Mouse (Mus musculus) retina, adult 2 months (tissue): ENCODE results near the gene Pp2d1.

ENCODE experiments used
- DNase-seq: peaks from one replicate; pipeline ENCODE4 v3.0.0-alpha.2; 2012; ENCODE audit warnings: low read depth, low spot score

Gene Pp2d1

GRCm38 (mm10) chr17:53566161-53566918 is 27.1 kb upstream of the Pp2d1 start, which contains the start of gene Kat2b:
Gene Kat2b, plus strand, starts transcription at chr17:53566861.
- DNase-seq = no peak

GRCm38 (mm10) chr17:53564837-53565236 is 25.6 kb upstream of the Pp2d1 start:
- DNase-seq = no peak

GRCm38 (mm10) chr17:53561458-53562029 is 22.3 kb upstream of the Pp2d1 start:
- DNase-seq = no peak

- DNase-seq = no peak
Measured at GRCm38 (mm10) chr17:53559646-53560045, 20.4 kb upstream of the Pp2d1 start.

- DNase-seq = no peak
Measured at GRCm38 (mm10) chr17:53557443-53557842, 18.2 kb upstream of the Pp2d1 start.

GRCm38 (mm10) chr17:53554813-53555212 is 15.6 kb upstream of the Pp2d1 start:
- DNase-seq = no peak

- DNase-seq = no peak
Measured at GRCm38 (mm10) chr17:53554088-53554487, 14.8 kb upstream of the Pp2d1 start.

- no peak for DNase-seq
Measured at GRCm38 (mm10) chr17:53551306-53552299, 12.4 kb upstream of the Pp2d1 start.

- no peak for DNase-seq
Measured at GRCm38 (mm10) chr17:53543591-53544324, 4.5 kb upstream of the Pp2d1 start.

GRCm38 (mm10) chr17:53542536-53542935 is 3.3 kb upstream of the Pp2d1 start:
- DNase-seq = no peak

- no peak for DNase-seq
Measured at GRCm38 (mm10) chr17:53532425-53532824, 6.8 kb downstream of the Pp2d1 start.

- DNase-seq = no peak
Measured at GRCm38 (mm10) chr17:53531160-53531559, 8.1 kb downstream of the Pp2d1 start.

GRCm38 (mm10) chr17:53528034-53528433 is 11.2 kb downstream of the Pp2d1 start:
- DNase-seq = no peak

GRCm38 (mm10) chr17:53520509-53520908 is 18.7 kb downstream of the Pp2d1 start:
- DNase-seq = no peak

- DNase-seq = no peak
Measured at GRCm38 (mm10) chr17:53519364-53519763, 19.9 kb downstream of the Pp2d1 start.

- peak; percentile 9 for DNase-seq
Measured at GRCm38 (mm10) chr17:53512311-53512951, 26.8 kb downstream of the Pp2d1 start.

- DNase-seq = no peak
Measured at GRCm38 (mm10) chr17:53502966-53503365, 36.3 kb downstream of the Pp2d1 start.

GRCm38 (mm10) chr17:53489007-53489378 is 50.3 kb downstream of the Pp2d1 start:
- no peak for DNase-seq

- DNase-seq = no peak
Measured at GRCm38 (mm10) chr17:53488291-53489006, 50.8 kb downstream of the Pp2d1 start.

- DNase-seq = no peak
Measured at GRCm38 (mm10) chr17:53480433-53480832, 58.8 kb downstream of the Pp2d1 start.
